Mouse (Mus musculus): ENCODE results near the gene Afmid.

The Afmid gene

DNA sequence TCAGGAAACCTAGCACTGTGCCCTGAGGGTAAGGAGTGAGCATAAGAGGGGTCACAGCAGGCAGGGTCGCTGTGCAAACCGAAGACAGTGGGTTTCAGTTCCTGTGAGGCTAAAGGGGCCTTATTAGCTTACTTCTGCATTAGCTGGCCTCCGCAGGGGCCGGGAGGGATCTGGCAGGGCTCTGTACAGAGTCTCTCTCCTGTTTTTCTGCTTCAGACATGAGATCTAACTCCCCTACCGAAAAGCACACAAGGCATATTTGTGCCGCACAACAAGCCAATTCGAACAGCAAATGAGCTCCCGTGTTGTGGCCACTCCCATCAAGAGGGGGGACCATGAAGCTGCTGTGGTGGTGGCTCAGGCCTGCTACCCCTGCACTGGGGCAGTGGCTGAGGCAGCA is 53.2 kb downstream of the Afmid start:
- no peak for DNase-seq (ENCODE audit: low read depth, low spot score)

DNA sequence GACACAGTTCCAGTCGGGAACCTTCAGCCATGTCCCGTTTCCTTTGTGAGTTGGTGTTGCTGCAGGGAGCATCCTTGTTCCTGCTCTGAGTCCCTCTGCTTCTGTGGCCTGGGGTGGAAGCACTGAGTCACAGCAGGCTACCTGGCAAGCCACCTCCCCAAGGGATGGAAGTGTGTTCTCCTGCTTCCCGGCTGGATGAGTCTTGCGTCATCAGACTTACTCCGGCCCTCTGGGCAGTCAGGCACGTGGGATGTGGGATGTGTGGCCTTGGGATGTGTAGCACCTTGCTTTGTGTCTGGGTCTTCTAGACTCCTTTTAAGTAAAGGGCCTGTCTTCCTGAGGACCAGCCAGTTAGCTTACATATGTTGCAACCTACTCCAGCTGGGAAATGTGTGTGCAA is 54.0 kb downstream of the Afmid start:
- DNase-seq (ENCODE audit: low read depth, low spot score), result peak; percentile 69

DNA sequence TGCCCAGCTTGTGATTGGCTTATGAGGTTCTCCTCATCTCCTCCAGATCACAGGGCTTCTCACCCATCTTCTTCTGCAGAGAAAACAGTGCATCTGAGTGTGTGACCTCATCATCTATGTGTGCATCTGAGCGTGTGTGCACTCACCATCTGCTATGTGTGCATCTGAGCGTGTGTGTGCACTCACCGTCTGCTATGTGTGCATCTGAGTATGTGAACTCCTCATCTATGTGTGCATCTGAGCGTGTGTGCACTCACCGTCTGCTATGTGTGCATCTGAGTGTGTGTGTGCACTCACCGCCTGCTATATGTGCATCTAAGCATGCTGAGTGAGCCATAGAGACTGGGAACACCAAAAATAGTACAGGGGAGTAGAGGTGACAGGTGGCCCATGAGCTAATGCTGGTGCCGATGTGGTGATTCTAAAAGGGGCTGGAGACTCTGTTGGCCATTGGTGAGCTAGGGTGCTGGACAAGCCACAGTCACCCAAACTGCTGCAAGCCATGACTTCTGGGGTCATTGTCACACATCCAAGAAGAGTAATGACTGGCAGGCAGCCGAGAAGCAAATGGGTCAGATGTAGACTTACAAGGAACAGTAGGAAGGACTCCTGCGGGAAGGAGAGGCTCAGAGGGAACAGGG is 54.7 kb downstream of the Afmid start:
- no peak for DNase-seq (ENCODE audit: low read depth, low spot score)

DNA sequence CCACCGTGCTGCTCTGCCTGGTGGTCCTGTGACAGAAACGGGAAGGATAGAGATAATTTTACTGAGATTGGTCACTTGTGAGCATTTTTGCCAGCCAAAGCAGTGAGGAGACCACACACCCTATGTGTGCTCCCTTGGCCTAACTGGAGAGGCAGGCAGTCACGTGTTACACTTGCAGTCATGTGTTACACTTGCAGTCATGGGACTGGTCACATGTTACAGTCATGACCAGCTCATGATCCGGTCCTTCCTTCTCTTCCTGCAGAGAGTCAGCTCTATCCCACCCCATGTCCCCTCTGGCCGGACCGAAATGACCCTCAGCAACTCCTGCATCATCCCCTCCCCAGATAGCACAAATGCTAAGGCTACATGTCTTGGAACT is 55.2 kb downstream of the Afmid start:
- DNase-seq (ENCODE audit: low read depth, low spot score), result no peak

DNA sequence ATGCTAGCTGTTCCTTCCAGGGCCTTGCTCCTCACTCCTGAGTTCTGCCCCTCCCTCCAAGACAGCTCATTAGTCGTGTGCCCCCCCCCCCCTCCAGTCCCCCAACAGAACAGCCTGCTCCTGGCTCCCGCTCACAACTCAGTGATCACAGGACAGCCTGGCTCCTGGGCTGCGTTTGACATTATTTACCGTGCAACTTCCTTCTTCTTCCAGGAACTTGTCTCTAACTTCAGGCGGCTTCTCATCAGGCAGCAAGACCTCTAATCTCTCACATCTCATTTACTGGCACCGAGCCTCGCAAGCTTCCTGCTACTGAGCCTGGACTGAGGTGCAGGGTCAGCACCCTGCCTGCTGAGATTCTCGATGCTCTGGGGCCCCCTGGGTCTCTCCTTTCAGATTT is 56.1 kb downstream of the Afmid start:
- DNase-seq (ENCODE audit: low read depth, low spot score), result no peak

DNA sequence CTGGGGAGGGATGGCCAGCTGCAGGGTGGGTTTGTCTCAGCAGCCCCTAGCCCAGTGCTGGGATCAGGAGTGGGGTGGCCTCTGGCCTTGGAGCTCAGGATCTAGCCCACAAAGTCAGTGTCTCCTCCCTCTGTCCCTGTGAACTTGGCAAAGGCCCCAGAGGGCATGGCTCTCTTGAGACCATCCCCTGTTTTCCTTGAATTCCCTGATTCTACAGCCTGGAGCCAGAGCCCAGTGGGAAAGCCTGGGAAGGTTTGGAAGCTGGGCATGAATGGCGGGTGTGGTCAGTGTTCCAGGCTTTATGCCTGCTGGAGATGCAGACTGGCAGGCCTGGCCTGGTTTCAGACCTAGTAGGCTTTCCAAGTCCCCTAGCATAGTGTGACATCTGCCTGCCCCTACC is 56.5 kb downstream of the Afmid start:
- no peak for DNase-seq (ENCODE audit: low read depth, low spot score)

DNA sequence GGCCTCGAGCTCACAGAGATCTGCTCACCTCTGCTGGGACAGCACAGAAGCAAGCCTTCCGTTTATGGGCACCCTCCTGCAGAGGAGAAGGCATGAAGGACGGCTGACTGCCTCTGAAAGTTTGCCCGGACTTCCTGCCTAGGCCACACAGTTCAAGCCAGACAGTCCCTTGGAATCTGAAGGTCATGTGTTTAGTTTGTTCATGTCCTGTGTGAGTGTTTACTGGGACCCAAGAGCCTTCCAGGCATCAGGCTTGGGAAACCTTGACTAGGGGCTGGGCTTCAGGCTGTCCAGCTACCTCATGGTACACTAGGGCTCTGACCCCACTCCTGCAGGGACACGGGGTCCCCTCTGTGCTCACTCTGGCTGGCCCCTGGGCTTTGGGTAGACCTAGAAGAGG is 60.3 kb downstream of the Afmid start:
- DNase-seq (ENCODE audit: low read depth, low spot score), result no peak

DNA sequence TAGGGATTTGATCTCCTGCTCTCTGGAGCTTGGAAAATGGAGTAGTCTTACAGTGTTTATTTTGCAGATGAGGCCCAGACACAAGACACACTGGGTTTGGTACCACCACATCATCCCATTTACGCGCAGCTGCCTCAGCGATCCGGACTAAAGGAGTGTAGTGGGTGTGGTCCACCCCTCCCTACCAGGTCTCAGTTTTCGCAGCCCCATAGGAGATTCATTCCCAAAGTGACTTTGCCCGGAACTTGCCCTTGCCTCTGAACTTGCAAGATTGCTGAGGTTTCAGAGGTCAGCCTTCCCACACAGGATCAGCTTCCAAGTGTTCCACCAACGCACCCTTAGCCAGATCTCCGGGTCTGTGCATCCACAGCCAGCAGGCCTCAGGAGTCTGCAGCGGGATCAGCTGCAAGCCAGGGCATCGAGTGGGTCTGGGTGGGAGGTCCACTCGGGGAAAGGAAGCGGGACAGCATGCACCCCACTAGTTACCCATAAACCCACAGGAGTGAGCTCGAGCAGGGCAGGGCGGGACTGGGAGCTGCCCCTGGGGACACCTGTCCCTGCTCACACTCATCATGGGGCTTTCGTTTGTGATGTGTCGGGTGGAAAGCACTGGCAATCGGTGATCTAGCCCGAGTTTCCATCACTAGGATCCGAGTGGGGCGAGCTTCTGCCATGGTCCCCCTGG is 62.6 kb downstream of the Afmid start:
- peak; percentile 89 for DNase-seq (ENCODE audit: low read depth, low spot score)

DNA sequence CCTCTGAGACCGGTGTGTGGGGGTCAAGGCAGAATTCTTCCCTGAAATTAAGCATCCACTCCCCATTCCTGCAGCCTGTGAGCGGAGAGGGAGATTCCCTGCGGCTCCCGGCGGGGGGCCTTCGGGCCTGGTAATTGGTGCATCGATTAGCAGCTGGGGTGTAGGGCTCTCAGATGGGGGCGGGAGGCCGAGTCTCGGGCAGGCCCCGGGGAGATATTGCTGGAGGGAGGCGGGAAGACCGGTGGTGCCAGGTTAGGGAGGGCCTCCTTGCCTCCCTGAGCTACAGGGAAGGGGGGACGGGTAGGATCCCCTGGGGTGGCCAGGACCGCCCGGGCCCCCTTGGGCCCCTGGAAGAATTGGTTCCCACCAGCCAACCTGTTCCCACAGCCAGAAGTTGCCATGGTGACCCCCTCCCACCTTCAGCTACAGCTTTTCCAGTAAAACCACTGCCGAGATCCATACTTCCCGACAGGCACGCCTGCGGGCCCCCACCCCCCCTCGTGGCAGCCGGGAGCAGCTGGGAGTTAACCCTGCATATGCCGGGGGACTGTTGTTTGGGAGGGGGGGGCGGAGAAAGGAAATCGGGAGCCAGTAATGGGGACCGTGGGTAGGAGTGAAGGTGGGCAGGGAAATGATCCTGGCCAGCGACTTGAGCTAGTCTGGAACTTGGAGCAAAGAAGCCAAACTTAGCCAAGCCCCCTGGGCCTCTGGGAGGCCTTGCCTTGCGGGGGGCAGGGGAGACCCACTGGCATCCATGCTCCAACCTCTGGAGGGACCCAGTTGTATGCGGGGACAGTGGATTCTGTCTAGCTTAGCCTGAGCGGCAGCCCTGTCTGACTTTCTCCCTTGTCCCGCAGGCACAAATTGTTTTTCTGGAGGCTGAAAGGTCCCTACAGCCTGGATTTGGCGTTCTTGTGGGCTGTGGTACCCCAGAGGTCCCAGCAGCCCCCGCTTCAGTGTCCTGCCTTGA is 63.4 kb downstream of the Afmid start:
- peak; percentile 90 for DNase-seq (ENCODE audit: low read depth, low spot score)
